Mouse (Mus musculus): ENCODE data around the gene Pogk. TPM values are rescaled to one million over a fixed set of nuclear protein-coding genes. Genes with fewer than 3 reads are reported as not detected.

The Pogk gene
- polyA plus RNA-seq, 1 experiment from 2014 or later, result 14.8 TPM

DNA sequence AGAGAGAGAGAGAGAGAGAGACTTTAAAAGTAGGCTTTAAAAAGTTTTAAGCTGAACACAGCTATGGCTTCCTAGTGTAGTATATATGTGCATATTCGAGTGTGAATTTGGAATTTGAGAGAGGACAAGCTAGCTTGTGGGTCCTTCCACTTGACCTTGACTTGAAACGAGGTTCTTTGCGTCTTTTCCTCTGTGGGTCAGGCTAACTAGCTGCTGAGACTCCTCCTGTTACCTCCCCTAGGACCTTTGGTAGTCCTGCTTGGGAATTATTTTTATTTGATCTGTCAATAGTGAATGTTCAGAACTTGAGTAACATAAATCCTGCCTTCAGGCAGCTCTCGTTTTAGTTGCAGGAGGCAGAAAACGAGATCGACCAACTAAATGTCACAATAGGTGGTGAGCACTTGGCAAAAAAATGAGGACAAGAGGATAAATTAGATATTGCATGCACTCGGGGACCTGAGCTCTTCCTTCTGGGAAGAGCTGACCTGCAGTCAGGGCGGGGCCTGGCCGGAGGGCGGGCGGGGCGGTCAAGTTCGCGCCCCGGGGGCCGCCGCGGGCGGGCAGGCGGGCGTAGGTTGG lies 31.1 kb downstream of the Pogk start:
- H3K4me1 ChIP-seq, result peaks cover 25% of the 10 kb centered on the region
- peak overlapping the region; percentile 66 for H3K4me2 ChIP-seq
- H3K9me3 ChIP-seq (replicated peaks), result no peaks in the 10 kb centered on the region
- WGBS, result 5% methylated on average over 21 of the region's 21 CpGs
- peak overlapping the region; percentile 56 for H3K9ac ChIP-seq
- H3K27me3 ChIP-seq, result no peaks in the 10 kb centered on the region
- peak overlapping the region; percentile 76 for H3K27ac ChIP-seq
- peaks cover 11% of the 10 kb centered on the region for H3K36me3 ChIP-seq
- H3K4me3 ChIP-seq (replicated peaks), result peak overlapping the region; percentile 94
- no peak; the same call in 1 of the 2 replicates for ATAC-seq (replicated peaks; ENCODE audit: low FRiP score)

DNA sequence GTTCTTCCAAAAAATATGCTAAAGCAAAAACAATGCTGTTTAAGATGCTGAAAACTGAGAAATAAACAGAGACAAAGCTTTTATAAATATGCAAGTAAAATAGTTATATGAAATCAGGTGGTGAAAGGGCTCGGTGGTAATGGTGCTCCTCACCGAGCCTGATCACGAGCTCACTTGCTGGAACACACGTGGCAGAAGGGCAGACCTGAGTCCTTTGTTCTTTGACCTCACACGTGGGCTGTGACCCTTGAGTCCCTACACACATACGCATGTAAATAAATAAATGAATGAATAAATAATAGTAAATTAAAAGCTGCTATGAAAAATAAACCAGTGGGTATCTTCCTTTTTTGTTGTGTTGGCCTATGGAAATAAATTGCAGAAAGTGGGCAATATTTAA lies 32.5 kb downstream of the Pogk start:
- Histone ChIP-seq H3K4me1 (peaks cover 25% of the 10 kb centered on the region), H3K27me3 (no peaks in the 10 kb centered on the region), H3K9me3 (replicated peaks) (no peaks in the 10 kb centered on the region), H3K9ac (no peak overlapping the region), H3K27ac (no peak overlapping the region), H3K4me2 (no peak overlapping the region), H3K36me3 (no peaks in the 10 kb centered on the region), H3K4me3 (replicated peaks) (no peak overlapping the region)
- ATAC-seq (replicated peaks; ENCODE audit: low FRiP score), result no peak
- 55% methylated on average over 6 of the region's 6 CpGs for WGBS

DNA sequence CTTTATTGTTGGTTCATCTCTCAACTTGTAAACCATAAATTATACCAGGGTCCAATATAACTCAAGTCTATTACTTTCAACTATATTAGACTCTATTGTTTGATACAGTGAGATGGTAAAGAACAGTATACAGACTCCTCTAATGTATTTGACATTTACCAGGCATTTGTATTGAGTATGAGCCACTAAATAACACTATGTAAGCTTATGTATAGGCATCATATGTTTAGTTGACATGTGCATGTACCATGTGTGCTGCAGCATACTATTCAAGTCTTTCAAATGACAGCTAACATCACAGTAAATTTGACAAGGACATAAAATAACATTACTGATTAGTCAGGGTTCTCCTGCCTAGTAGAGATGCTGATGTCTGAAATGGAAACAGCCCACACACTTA lies 46.5 kb downstream of the Pogk start:
- H3K9me3 ChIP-seq (replicated peaks), result no peaks in the 10 kb centered on the region
- H3K9ac ChIP-seq, result no peak overlapping the region
- no peak overlapping the region for H3K4me2 ChIP-seq
- H3K4me1 ChIP-seq, result no peaks in the 10 kb centered on the region
- no peak overlapping the region for H3K4me3 ChIP-seq (replicated peaks)
- no peaks in the 10 kb centered on the region for H3K36me3 ChIP-seq
- no peak for ATAC-seq (replicated peaks; ENCODE audit: low FRiP score)
- no peaks in the 10 kb centered on the region for H3K27me3 ChIP-seq
- H3K27ac ChIP-seq, result no peak overlapping the region

DNA sequence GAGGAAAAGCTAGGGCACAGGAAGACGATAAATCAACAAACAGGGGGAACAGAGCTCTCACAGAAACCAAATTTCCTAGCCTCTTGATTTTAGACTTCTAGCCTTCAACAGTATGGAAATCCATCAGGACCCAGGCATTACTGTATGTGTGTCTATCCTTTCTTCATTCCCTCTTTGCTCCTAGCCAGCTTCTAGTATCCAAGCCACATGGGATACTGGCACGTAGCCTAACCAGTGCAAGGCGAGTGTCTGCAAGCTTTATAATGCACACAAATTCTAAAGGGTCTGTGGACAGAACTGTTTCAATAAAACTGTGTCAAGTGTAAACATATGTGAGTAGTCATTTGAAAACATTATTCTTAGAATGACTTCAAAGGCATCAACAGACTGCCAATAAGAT lies 47.0 kb downstream of the Pogk start:
- no peak for ATAC-seq (replicated peaks; ENCODE audit: low FRiP score)
- WGBS, result 70% methylated on average over 3 of the region's 3 CpGs

DNA sequence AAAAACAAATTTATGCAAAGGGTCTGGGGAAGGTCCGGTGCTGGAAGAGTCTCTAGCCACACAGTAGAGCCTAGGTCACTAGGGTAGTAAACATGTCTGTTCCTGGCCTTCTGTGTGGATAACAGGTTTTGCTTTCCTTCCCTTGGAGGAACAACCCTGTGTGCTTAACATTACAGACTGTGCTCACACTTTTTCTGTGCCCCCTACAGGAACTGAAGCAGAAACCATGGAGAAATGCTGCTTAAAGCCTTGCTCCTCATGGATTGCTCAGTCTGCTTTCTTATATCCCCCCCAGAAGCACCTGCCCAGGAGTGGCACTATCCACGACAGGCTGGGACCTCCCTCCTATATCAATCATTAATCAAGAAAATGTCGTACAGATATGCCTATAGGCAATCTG lies 47.8 kb downstream of the Pogk start:
- 62% methylated on average over 3 of the region's 3 CpGs for WGBS
- Histone ChIP-seq H3K27ac (no peak overlapping the region), H3K4me3 (replicated peaks) (no peak overlapping the region)

More for the DNA sequence above, 47.0 kb downstream of the Pogk start:
- Histone ChIP-seq H3K4me1 (no peaks in the 10 kb centered on the region), H3K27me3 (no peaks in the 10 kb centered on the region), H3K27ac (no peak overlapping the region), H3K4me2 (no peak overlapping the region), H3K4me3 (replicated peaks) (no peak overlapping the region), H3K9me3 (replicated peaks) (no peaks in the 10 kb centered on the region), H3K36me3 (no peaks in the 10 kb centered on the region), H3K9ac (no peak overlapping the region)

DNA sequence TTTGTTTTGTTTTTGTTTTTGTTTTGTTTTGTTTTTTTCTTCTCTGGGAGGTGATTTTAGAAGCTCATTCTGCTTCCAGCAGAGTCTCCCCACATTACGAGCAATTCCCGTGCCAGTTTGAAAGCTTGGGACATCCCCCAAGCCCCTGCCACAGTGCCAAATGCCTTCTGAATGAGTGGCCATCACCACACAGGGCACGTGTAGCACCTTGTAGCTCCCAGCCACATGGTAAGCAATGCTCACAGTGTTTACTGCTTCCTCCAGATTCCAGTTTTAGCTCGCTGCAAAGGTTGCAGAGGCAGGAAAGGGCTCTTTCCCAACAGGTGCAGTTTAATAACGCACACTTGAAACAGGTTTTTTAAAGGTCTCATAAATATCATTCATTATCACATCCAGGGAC lies 48.8 kb downstream of the Pogk start:
- Histone ChIP-seq H3K9me3 (replicated peaks) (no peaks in the 10 kb centered on the region), H3K9ac (no peak overlapping the region), H3K27me3 (no peaks in the 10 kb centered on the region), H3K36me3 (no peaks in the 10 kb centered on the region), H3K27ac (no peak overlapping the region), H3K4me2 (no peak overlapping the region), H3K4me3 (replicated peaks) (no peak overlapping the region), H3K4me1 (no peaks in the 10 kb centered on the region)
- WGBS, result 59% methylated on average over 5 of the region's 5 CpGs
- no peak for ATAC-seq (replicated peaks; ENCODE audit: low FRiP score)

More for the DNA sequence above, 47.8 kb downstream of the Pogk start:
- no peak overlapping the region for H3K4me2 ChIP-seq
- no peak overlapping the region for H3K9ac ChIP-seq
- no peaks in the 10 kb centered on the region for H3K27me3 ChIP-seq
- no peaks in the 10 kb centered on the region for H3K4me1 ChIP-seq
- H3K36me3 ChIP-seq, result no peaks in the 10 kb centered on the region
- ATAC-seq (replicated peaks; ENCODE audit: low FRiP score), result no peak
- H3K9me3 ChIP-seq (replicated peaks), result no peaks in the 10 kb centered on the region

DNA sequence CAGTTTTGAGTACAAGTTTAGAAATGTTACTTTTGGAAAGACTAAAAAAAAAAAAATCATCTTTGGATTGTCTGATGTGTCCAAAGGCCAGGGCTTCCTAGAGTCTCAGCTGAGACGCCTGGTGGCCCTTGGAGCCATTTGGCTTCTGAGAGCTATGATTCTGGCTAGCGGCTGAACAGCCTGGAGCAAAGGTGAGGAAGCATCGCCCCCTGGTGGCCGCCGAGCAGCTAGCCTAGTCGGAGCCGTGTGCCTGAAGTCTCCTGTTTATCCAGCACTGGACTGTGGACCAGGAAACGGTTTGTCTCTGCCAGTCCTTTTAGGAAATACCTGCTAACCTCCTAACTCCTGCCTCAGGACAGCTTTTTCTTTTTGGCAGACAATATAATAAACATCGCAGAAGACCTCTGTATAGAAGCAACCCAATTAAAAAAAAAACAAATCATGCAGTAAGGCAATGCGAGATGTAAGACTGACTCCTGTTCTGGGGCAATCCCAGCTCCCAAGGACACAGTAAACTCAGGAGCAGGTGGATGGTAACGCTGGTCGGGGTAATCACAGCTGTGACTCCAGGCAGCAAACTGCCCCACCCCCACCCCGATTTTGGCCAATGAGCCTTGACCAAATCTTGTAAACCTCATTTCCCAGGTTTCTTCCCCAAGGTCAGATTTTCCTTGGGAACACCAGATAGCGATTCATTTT lies 49.4 kb downstream of the Pogk start:
- WGBS, result 20% methylated on average over 14 of the region's 14 CpGs

DNA sequence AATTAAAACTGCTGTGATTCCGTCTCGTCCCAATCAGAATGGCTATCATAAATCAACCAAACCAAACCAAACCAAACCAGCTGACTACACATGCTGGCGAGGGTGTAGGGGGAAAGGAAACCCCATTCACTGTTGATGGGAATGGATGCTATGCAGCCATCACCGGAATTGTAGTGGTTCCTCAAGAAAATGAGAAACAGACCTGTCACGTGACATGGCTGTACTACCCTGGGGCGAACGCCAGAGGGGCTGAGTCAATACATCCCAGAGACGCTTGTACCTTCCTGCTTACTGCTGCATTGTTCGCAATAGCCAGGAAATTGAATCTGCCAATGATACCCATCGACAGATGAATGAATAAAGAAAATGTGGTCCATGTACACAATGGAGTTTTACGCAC lies 59.9 kb downstream of the Pogk start:
- H3K27ac ChIP-seq, result no peak overlapping the region
- no peak for ATAC-seq (replicated peaks; ENCODE audit: low FRiP score)
- no peaks in the 10 kb centered on the region for H3K9me3 ChIP-seq (replicated peaks)
- WGBS, result 72% methylated on average over 11 of the region's 11 CpGs
- H3K4me2 ChIP-seq, result no peak overlapping the region
- H3K4me1 ChIP-seq, result no peaks in the 10 kb centered on the region
- H3K9ac ChIP-seq, result no peak overlapping the region
- no peak overlapping the region for H3K4me3 ChIP-seq (replicated peaks)
- no peaks in the 10 kb centered on the region for H3K27me3 ChIP-seq
- H3K36me3 ChIP-seq, result no peaks in the 10 kb centered on the region

More for the DNA sequence above, 49.4 kb downstream of the Pogk start:
- Histone ChIP-seq H3K9ac (no peak overlapping the region), H3K36me3 (no peaks in the 10 kb centered on the region), H3K4me3 (replicated peaks) (no peak overlapping the region), H3K4me2 (no peak overlapping the region), H3K27me3 (no peaks in the 10 kb centered on the region), H3K4me1 (no peaks in the 10 kb centered on the region), H3K27ac (no peak overlapping the region), H3K9me3 (replicated peaks) (no peaks in the 10 kb centered on the region)
- peak; percentile 88 for ATAC-seq (replicated peaks; ENCODE audit: low FRiP score)

DNA sequence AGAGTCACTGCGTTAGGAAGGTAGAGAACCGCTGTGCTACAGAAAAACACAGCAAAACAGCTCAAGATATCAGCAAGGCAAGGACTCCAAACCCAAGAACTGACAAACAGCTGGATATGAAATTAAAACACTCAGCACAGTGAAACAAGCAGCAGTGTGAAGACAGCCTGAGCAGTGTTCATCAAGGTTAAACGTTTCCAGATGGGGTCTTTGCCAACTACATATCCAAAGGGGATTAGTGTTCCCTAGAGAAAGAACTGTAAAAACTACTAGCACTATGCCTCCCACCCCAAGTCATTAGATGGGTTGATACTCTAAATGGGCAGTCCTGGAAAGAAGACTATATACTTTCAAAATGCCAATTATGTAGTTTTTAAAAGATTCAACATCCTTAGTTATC lies 60.3 kb downstream of the Pogk start:
- ATAC-seq (replicated peaks; ENCODE audit: low FRiP score), result no peak
- WGBS, result 61% methylated on average over 3 of the region's 3 CpGs
- no peak overlapping the region for H3K27ac ChIP-seq
- H3K9me3 ChIP-seq (replicated peaks), result no peaks in the 10 kb centered on the region
- no peaks in the 10 kb centered on the region for H3K36me3 ChIP-seq
- no peak overlapping the region for H3K9ac ChIP-seq
- no peaks in the 10 kb centered on the region for H3K27me3 ChIP-seq
- no peak overlapping the region for H3K4me2 ChIP-seq
- no peaks in the 10 kb centered on the region for H3K4me1 ChIP-seq
- no peak overlapping the region for H3K4me3 ChIP-seq (replicated peaks)

DNA sequence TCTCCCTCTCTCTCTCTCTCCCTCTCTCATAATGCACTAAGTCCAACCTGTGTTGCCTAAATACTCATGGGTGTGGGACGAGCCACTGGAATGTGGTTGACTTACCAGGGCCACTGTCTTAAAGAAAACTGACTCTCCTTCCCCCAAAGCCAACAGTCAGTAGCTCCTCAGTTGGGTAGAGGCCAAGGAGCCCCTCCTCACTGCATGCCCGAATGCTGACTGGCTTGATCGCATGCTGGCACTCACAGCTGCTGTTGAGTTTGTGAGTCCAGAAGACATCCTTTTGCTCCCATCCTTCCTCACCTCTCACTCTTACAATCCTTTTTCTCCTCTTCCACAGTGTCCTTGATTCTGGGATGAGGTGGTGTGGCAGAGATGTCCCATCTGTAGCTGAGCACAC lies 62.8 kb downstream of the Pogk start:
- ATAC-seq (replicated peaks; ENCODE audit: low FRiP score), result no peak
- Histone ChIP-seq H3K9me3 (replicated peaks) (no peaks in the 10 kb centered on the region), H3K4me2 (no peak overlapping the region), H3K4me3 (replicated peaks) (no peak overlapping the region), H3K9ac (no peak overlapping the region), H3K4me1 (no peaks in the 10 kb centered on the region), H3K36me3 (no peaks in the 10 kb centered on the region), H3K27ac (no peak overlapping the region), H3K27me3 (no peaks in the 10 kb centered on the region)
- 76% methylated on average over 3 of the region's 3 CpGs for WGBS

DNA sequence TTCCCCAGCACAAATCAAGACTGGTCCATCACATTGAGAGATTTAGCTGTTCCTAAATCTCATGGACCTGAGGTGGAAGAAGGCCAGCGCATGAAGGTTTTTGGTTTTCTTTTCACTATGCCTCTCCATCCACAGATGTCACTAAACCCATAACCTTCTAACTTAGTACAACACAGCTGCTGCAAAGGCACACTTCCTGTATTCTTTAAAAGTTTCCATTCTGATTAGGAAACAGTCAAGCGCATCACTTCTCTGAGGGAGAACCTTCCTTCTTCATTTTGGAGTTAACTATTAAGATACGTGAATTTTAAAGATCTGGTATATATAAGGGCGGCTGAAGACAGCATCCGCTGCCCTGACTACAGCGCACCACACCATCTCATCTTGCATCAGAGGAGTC lies 64.1 kb downstream of the Pogk start:
- Histone ChIP-seq H3K4me1 (no peaks in the 10 kb centered on the region), H3K36me3 (no peaks in the 10 kb centered on the region), H3K9me3 (replicated peaks) (no peaks in the 10 kb centered on the region), H3K4me2 (no peak overlapping the region), H3K27me3 (no peaks in the 10 kb centered on the region), H3K27ac (no peak overlapping the region), H3K4me3 (replicated peaks) (no peak overlapping the region), H3K9ac (no peak overlapping the region)
- WGBS, result 91% methylated on average over 6 of the region's 6 CpGs
- ATAC-seq (replicated peaks; ENCODE audit: low FRiP score), result no peak

DNA sequence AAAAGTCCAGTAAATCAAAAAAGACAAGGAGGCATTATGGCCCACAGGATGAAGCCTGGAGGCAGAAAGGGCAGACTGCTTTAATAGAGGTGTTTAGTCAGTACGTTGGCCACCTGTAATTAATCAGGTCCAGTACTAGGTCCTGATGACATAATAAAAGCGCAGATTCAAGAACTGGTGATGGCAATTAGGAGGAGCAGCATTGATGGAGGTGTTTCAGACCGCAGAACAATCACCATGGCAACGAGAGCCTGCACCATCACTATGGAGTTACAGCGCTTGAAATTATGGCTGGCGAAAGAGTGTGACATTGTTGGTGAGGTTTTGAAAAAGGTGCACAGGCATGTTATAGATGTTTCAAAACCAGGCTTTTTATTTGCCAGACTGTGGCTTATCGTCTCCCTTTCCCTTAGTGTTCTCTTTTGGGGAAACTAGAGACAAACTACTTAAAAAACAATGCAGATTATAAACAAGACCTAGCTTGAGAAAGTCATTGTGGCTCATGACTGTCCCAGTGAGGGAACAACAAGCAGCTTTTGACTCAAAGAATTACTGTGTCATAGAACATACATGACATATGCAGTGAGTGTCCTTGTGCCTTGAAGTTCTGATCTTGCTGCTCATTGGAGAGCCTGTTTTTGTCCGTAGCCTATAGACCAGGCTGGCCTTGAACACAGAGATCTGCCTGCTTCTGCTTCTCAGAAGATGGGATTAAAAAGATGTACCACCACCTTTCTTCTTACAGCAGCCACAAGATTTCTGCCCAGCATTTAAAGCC lies 65.2 kb downstream of the Pogk start:
- no peaks in the 10 kb centered on the region for H3K4me1 ChIP-seq
- 81% methylated on average over 8 of the region's 8 CpGs for WGBS
- H3K27me3 ChIP-seq, result no peaks in the 10 kb centered on the region
- no peak overlapping the region for H3K9ac ChIP-seq
- no peaks in the 10 kb centered on the region for H3K36me3 ChIP-seq
- H3K4me2 ChIP-seq, result no peak overlapping the region
- no peak overlapping the region for H3K27ac ChIP-seq
- H3K4me3 ChIP-seq (replicated peaks), result no peak overlapping the region
- H3K9me3 ChIP-seq (replicated peaks), result no peaks in the 10 kb centered on the region
- no peak for ATAC-seq (replicated peaks; ENCODE audit: low FRiP score)
